Mouse (Mus musculus) adrenal gland, postnatal 10 days (tissue): ENCODE data around the gene Klhl3. TPM values are rescaled to one million over a fixed set of nuclear protein-coding genes. Genes with fewer than 3 reads are reported as not detected.

ENCODE experiments used
- DNase-seq: peaks from one replicate; pipeline ENCODE4 v3.0.0; 2021; ENCODE audit warnings: mixed read lengths
- total RNA-seq, 2 experiments: library from RNA; stranded (reverse); gene quantifications; 2 replicates each; pipeline ENCODE4 v1.2.3; 2021

Gene Klhl3
- total RNA-seq, 2 experiments from 2014 or later = 2.8 to 2.9 TPM

DNA sequence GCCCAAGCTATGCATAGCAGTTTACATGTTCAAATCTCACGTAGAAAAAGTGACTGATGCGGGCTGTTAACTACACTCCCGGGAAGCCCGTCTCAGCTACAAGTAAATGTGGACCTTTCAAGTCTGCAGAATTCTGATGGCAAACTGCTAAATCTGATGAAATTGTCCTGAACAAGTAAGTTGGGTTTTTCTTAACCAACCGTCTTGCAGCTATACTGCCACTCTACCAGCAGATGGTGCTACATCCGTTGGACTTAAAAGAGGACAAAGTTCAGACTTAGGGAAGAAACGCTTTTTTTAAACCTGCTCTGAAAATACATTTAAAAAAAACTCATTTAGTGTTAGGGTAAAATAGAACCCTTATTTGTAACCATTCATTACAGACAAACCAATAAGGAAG, 12.7 kb upstream of the Klhl3 start:
- peak; percentile 53 for DNase-seq

- DNase-seq = no peak
Measured at GRCm38 (mm10) chr13:58124989-58125388, 11.6 kb upstream of the Klhl3 start.

- no peak for DNase-seq
Measured at GRCm38 (mm10) chr13:58124278-58124677, 10.9 kb upstream of the Klhl3 start.

DNA sequence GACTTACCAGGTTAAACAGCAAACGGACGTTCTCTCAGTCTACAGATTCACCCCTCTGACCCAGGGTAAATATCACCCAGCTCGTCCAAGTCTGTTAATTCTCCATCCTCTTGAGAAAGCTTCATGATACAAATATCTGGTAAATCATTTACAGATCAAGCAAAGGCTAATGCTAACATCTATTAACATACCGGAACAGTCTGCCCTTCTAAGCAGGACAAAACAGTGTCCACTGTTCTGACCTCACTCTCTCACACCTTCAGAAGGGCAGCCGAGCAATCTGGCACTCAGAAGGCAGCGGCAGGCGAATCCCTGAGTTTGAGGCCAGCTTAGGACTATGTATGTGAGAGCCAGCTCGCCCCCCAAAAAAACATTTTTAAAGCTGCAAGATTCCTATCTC, 10.0 kb upstream of the Klhl3 start:
- no peak for DNase-seq

DNA sequence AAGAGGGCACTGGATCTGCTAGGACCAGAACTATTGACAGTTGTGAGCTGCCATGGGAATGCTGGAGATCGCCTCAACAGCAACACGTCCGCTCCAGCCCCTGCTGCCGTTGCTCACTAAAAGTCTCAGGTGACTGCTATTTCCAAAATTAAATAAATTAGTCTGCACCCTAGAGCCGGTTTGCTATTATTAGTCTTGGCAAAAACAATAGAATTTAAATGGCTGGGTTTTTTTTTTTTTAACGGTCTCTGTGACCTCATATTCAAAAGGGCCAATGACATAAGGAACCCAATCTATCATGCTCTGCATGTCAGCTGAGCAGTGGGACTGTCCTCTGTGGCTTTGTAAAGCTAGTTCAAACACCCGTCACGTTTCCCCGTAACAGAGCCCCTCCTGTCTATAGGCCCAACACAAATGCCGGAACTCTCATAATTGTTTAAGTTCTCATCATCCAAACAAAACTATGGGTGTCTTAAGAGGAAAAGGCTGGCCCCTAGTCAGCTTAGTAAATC, 9.4 kb upstream of the Klhl3 start:
- no peak for DNase-seq

DNA sequence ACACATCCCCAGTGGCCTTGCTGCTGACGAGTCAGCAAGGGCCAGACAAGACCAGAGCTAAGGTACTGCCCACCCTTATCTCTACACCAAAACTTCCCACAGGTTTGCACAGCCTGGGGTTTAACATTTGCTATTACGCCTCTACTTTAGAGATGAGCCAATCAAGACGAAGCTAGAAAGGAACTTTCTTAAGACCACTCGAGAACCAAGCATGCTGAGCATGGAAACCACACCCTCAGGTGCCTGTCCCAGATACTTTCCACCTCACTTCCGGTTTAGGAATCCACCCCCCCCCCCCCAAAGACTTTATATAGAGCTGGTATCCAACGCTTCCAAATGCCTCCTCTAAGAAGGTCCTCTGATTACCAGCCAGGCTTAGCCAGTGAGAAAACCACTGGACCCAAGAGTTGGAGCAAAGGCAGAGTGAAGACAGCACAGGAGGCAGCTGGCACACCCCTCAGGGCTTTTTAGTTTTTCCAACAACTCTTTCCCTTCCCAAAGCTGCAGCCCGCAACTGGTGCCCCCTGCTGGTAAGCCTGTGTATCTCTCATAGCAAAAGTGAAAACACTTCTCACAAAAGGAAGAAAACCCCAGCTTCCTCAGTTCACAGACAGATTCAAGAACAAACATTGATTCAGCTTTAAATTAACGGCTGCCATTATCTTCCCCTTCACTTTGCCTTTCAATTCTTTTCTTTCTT, 4.1 kb upstream of the Klhl3 start:
- peak; percentile 85 for DNase-seq

- no peak for DNase-seq
Measured at GRCm38 (mm10) chr13:58116801-58117200, 3.4 kb upstream of the Klhl3 start.

GRCm38 (mm10) chr13:58115227-58115626, 1.8 kb upstream of the Klhl3 start:
- DNase-seq = peak; percentile 43

GRCm38 (mm10) chr13:58112601-58113041, 771 bp downstream of the Klhl3 start:
- peak; percentile 65 for DNase-seq

- no peak for DNase-seq
Measured at GRCm38 (mm10) chr13:58112191-58112590, 1.2 kb downstream of the Klhl3 start.

DNA sequence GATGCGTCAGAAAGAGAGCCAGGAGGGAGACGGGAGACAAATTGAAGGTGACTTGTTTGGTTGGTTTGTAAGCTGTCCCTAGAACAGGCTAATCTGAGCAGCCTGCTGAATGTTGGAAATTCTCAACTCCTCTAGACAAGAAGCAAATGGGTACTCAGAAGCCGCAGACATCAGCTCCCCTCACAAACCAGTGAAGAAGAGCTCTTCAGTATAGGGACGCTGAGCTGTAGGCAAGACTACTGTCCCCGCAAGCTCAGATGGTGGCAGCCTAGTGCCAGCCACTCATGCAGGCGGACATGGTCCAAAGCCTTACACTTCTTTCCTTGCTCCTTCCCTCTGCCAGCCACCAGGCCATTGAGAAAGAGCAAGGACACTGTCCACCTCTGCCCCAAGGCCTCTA, 2.1 kb downstream of the Klhl3 start:
- DNase-seq = no peak

DNA sequence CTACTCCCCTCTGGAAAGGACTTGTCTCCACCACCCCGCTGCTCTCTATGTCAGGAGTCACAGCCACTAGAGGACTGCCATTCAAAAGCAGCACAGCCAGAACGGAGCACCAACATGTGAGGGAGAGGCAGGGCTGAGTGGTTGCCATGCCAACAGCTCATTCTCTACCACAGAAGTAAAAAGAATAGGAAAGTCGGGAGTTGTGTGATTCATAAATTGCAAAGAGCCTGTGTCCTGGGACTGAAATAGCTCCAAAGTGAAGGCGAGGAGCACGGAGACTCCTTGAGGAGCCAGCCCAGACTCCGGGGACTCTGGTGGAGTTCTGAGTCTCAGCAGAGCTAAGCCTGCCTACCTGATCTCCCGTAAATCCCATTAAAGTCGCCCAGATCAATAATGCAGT, 22.7 kb downstream of the Klhl3 start:
- peak; percentile 62 for DNase-seq

- no peak for DNase-seq
Measured at GRCm38 (mm10) chr13:58084396-58084795, 29.0 kb downstream of the Klhl3 start.

GRCm38 (mm10) chr13:58083521-58083920, 29.9 kb downstream of the Klhl3 start:
- DNase-seq = no peak

GRCm38 (mm10) chr13:58083048-58083447, 30.3 kb downstream of the Klhl3 start:
- DNase-seq = no peak

DNA sequence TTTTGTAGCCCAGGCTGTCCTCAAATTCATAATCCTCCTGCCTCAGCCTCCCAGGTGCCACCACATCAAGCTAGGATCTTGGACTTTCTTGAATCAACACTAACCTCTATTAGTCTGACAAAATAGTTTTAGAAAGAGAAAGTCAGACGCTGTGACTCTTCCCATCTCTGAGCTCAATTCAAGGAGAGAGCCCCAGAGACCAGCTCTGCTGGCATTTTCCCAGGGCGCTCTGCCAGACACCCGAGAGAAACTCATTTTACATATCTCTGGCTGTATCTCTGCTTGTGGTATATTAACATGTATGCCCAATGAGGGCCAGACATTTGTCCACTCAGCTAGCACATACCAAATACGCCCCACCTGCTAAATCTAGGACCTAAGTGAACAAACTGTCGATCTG, 35.0 kb downstream of the Klhl3 start:
- peak; percentile 58 for DNase-seq

- DNase-seq = no peak
Measured at GRCm38 (mm10) chr13:58074881-58075280, 38.5 kb downstream of the Klhl3 start.

GRCm38 (mm10) chr13:58074466-58074865, 38.9 kb downstream of the Klhl3 start:
- no peak for DNase-seq

DNA sequence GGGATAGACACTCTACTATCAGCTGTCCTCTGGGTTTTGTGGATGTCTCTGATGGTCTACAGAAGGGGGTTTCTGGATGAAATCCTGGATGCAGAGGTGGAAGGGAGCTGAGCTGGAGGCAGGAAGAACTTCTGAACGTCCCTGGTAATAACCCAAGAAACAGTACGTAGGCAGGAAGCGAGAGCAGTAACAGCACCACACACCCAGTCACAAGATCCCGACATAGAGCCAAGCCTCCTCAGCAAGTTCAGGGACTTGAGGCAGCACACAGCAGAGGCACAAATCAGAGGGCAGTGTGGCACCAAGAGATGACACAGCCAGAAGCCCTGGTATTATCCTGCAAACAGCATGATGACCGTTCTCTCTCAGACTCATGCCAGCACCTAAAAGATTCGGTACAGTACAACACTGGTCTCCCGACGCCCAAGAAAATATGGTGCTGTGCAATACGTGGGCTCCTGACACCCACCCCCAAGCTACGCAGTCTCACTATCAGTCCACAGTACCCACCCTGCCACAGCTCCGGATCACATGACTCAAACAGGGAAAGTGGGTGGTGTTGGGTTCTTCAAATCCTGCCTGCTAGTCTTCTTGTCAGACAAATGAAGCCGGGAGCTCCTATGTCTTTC, 40.0 kb downstream of the Klhl3 start:
- no peak for DNase-seq

DNA sequence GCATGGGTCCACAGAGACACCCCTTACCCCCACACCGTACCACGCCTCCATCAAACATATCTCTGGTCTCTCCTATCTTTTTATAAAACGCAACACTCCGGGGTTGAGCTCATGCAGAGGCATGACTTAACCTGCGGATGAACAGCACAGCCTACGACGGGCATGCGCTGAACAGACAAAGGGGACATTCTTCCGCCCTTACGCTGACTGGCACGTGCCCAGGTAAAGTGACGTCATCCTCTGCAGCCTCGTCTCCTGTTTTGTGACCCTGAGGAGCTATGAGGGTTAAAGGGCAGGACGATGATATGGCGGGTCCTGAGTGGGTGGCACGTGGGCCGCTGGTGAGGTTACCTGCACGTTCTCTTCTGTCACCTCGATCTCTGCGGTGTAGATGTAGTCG, 42.2 kb downstream of the Klhl3 start:
- DNase-seq = no peak

- peak; percentile 49 for DNase-seq
Measured at GRCm38 (mm10) chr13:58070504-58070903, 42.9 kb downstream of the Klhl3 start.

GRCm38 (mm10) chr13:58068421-58069209, 44.8 kb downstream of the Klhl3 start:
- no peak for DNase-seq

DNA sequence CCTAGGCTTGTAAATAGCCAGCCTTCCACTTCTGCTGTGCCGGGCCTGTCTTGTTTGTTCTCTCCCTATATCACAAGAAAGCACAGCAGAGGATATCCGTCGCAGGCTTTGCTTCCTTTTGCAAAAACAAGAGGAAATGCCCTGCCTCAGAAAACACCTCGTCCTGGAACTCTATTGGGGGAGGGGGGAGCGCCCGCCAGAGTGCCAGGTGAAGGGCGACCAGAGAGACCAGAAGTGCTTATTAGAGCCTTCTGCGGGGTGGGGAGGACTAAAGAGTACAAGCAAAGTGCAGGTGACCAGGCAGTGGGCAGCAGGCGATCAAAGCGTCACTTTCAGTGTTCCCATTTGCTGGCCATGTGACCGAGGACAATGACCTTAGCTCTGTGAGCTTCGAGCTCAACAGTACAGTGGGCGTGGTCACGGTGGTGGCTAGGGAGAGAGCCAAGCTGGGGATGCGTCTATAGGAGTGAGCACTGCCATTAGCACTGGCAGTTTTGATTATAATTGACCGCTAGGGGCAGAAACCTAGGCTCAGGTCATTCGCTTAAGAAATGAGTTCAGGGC, 45.8 kb downstream of the Klhl3 start:
- DNase-seq = peak; percentile 73
